Mouse (Mus musculus) heart, adult 2 months (tissue): ENCODE results near the gene Ascc1.

Source experiments
- CTCF ChIP-seq: fragments of 200-600 bp; IDR thresholded peaks from 2 replicates; pipeline ENCODE4 v1.8.1; 2022; ENCODE audit warnings: antibody characterized with exemption, mild to moderate bottlenecking, moderate library complexity
- POLR2A ChIP-seq: fragments of 200-500 bp; IDR thresholded peaks from 2 replicates; pipeline ENCODE4 v1.6.1; 2011; ENCODE audit warnings: mild to moderate bottlenecking, low read depth, low read length, control low read depth; ENCODE audit not compliant: insufficient read depth

DNA sequence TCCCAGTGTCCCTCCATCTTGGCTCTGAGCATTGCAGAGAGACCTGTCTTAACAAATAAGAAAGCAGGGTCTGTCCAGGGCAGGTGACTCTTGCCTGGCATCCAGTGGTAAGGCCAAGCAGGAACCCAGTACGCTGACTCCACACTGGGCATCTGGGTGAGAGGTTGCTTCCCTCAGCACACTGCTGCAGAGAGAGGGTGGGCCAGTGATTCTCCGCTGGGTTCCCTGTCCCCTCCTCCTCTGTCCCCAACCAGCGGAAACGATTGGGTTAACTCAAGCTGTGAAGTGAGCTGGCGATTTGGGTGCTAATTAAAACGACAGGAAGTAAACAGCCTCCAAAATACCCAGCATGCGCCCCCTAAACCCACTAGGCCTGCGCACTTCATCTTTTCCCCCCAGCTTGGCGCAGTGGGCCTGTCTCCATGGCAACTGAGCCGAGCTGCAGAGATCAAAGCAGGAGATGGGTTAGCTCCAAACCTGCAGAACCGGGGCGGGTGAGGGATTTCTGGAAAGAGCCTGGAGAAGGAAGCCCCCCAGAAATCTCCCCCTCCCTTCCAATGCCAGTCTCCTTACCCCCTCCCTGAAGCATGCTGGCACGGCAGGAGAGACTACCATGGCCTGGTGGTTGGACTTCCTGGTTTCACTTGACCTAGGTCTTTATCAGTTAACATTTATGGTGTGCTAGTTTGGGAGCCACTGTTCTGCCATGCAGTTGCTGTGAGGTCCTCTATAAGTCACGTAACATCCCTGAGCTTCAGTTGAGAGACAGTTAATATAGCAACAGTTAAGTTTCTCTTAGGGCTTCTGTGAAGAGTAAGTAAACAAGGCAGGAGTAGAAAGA is 113.0 kb downstream of the Ascc1 start:
- TF ChIP-seq CTCF (no peak), POLR2A (no peak)
